Mouse (Mus musculus) cerebellum, postnatal 10 days (tissue): ENCODE measurements around the gene Snd1.

Source experiments
- DNase-seq, 2 experiments: peaks; one replicate each; pipeline ENCODE4 v3.0.0; 2021; ENCODE audit warnings: mixed read lengths in 2 of 2

Gene Snd1

GRCm38 (mm10) chr6:28474839-28475238 lies at the start of gene Snd1:
Gene Snd1, plus strand, starts transcription at chr6:28475139.
- DNase-seq: no peak

- peak; percentile 53 to 59 for DNase-seq
Observed at GRCm38 (mm10) chr6:28427096-28427839, 47.7 kb upstream of the Snd1 start, which contains the start of gene Fscn3. Gene Fscn3, plus strand, starts transcription at chr6:28427789.

- DNase-seq: no peak
Observed at GRCm38 (mm10) chr6:28428290-28428689, 46.6 kb upstream of the Snd1 start, which contains the start of gene Gcc1. Gene Gcc1, minus strand, starts transcription at chr6:28428390.

- DNase-seq: peak in 1 of 2 experiments; percentile 54
Observed at GRCm38 (mm10) chr6:28429870-28430269, 45.1 kb upstream of the Snd1 start.

GRCm38 (mm10) chr6:28430795-28431537 lies 44.0 kb upstream of the Snd1 start:
- DNase-seq: no peak

- DNase-seq: no peak
Observed at GRCm38 (mm10) chr6:28431538-28431855, 43.4 kb upstream of the Snd1 start.

GRCm38 (mm10) chr6:28447937-28448336 lies 27.0 kb upstream of the Snd1 start:
- peak in 1 of 2 experiments; percentile 17 for DNase-seq

- DNase-seq: no peak
Observed at GRCm38 (mm10) chr6:28449253-28449652, 25.7 kb upstream of the Snd1 start, which contains the start of gene Pax4. Gene Pax4, minus strand, starts transcription at chr6:28449353.

GRCm38 (mm10) chr6:28450481-28450880 lies 24.5 kb upstream of the Snd1 start:
- no peak for DNase-seq

GRCm38 (mm10) chr6:28450977-28451376 lies 24.0 kb upstream of the Snd1 start:
- DNase-seq: peak in 1 of 2 experiments; percentile 16

GRCm38 (mm10) chr6:28459221-28459668 lies 15.7 kb upstream of the Snd1 start:
- no peak for DNase-seq

- peak; percentile 87 for DNase-seq
Observed at GRCm38 (mm10) chr6:28460534-28460933, 14.4 kb upstream of the Snd1 start.

- DNase-seq: no peak
Observed at GRCm38 (mm10) chr6:28464630-28465029, 10.3 kb upstream of the Snd1 start.

- DNase-seq: no peak
Observed at GRCm38 (mm10) chr6:28470017-28470602, 4.8 kb upstream of the Snd1 start.

GRCm38 (mm10) chr6:28470621-28471020 lies 4.3 kb upstream of the Snd1 start:
- DNase-seq: no peak

GRCm38 (mm10) chr6:28471284-28472035 lies 3.5 kb upstream of the Snd1 start:
- DNase-seq: no peak

- no peak for DNase-seq
Observed at GRCm38 (mm10) chr6:28474211-28474610, 728 bp upstream of the Snd1 start.

GRCm38 (mm10) chr6:28479865-28480751 lies 5.2 kb downstream of the Snd1 start:
- peak; percentile 97 to 98 for DNase-seq

GRCm38 (mm10) chr6:28480752-28481492 lies 6.0 kb downstream of the Snd1 start:
- peak in 1 of 2 experiments; percentile 8 for DNase-seq

GRCm38 (mm10) chr6:28482711-28483315 lies 7.9 kb downstream of the Snd1 start:
- DNase-seq: no peak
